Mouse (Mus musculus) liver, embryonic 11.5 days (tissue): ENCODE results near the gene Mlip. TPM values are rescaled to one million over a fixed set of nuclear protein-coding genes. Genes with fewer than 3 reads are reported as not detected.

Source experiments
- ATAC-seq: fragments of 200-750 bp; cut with Nextera tagmentation; replicated peaks from 2 replicates; pipeline ENCODE4 v1.8.0; 2017; ENCODE audit warnings: moderate number of reproducible peaks, mild to moderate bottlenecking, moderate TSS enrichment, moderate library complexity; ENCODE audit not compliant: low FRiP score
- DNase-seq: peaks from one replicate; pipeline ENCODE4 v3.0.0-alpha.2; 2017; ENCODE audit warnings: low spot score
- H3K27ac ChIP-seq: fragments of 300-500 bp; sonication (generic); 2 replicates; pipeline ENCODE4 v1.5.1; 2014; ENCODE audit warnings: mild to moderate bottlenecking, low read depth, low read length, control low read depth
- H3K27me3 ChIP-seq: fragments of 300-500 bp; sonication (generic); replicated peaks from 2 replicates; pipeline ENCODE4 v1.6.1; 2014; ENCODE audit warnings: low read length, mixed read lengths; ENCODE audit not compliant: control insufficient read depth, insufficient read depth
- H3K36me3 ChIP-seq: fragments of 300-500 bp; sonication (generic); 2 replicates; pipeline ENCODE4 v1.6.1; 2014; ENCODE audit warnings: mild to moderate bottlenecking, low read length, moderate library complexity, mixed read lengths; ENCODE audit not compliant: control insufficient read depth, insufficient read depth
- H3K4me1 ChIP-seq: fragments of 300-500 bp; sonication (generic); replicated peaks from 2 replicates; pipeline ENCODE4 v1.6.1; 2014; ENCODE audit warnings: low read length, mixed read lengths; ENCODE audit not compliant: control insufficient read depth, insufficient read depth
- H3K4me2 ChIP-seq: fragments of 300-500 bp; sonication (generic); 2 replicates; pipeline ENCODE4 v1.6.1; 2014; ENCODE audit warnings: mild to moderate bottlenecking, control low read depth, moderate library complexity
- H3K4me3 ChIP-seq: fragments of 300-500 bp; sonication (generic); 2 replicates; pipeline ENCODE4 v1.5.1; 2014; ENCODE audit warnings: low read depth, low read length, control low read depth
- H3K9ac ChIP-seq: fragments of 300-500 bp; sonication (generic); 2 replicates; pipeline ENCODE4 v1.6.1; 2014; ENCODE audit warnings: low read depth, low read length, control low read depth
- H3K9me3 ChIP-seq: fragments of 300-500 bp; sonication (generic); 2 replicates; pipeline ENCODE4 v1.6.1; 2016; ENCODE audit warnings: low read length, inconsistent platforms, mixed read lengths; ENCODE audit not compliant: control insufficient read depth
- whole genome bisulfite sequencing: fragments of 180-500 bp; shearing (Covaris S2); extraction: QIAGEN DNeasy Blood & Tissue Kit; methylation state at CpG from one replicate; pipeline ENCODE4 v1.1.7; 2014; 5-methylcytosine and 5-hydroxymethylcytosine counted together
- polyA plus RNA-seq: library from polyadenylated mRNA; unstranded; fragments of >200 nt; fragmentation: Nextera tagmentation; extraction: Ambion mirVana; gene quantifications from 2 replicates; pipeline ENCODE4 v1.2.1, GENCODE M21; 2014

Gene Mlip
- polyA plus RNA-seq, 1 experiment from 2014 or later = 0.63 TPM

- Histone ChIP-seq H3K4me1 (no peaks in the 10 kb centered on the region; the same call in 1 of the 2 replicates), H3K4me3 (no peak overlapping the region), H3K9ac (no peak overlapping the region), H3K9me3 (no peaks in the 10 kb centered on the region), H3K4me2 (no peak overlapping the region), H3K27ac (no peak overlapping the region), H3K36me3 (no peaks in the 10 kb centered on the region), H3K27me3 (no peaks in the 10 kb centered on the region)
- ATAC-seq (no peak), DNase-seq (no peak)
- 80% methylated on average over 9 of the region's 9 CpGs for WGBS
These were observed 31.9 kb upstream of the Mlip start for GRCm38 (mm10) chr9:77384651-77385050.

GRCm38 (mm10) chr9:77383951-77384350 is 31.2 kb upstream of the Mlip start:
- Histone ChIP-seq H3K4me2 (no peak overlapping the region), H3K9me3 (no peaks in the 10 kb centered on the region), H3K9ac (no peak overlapping the region), H3K4me3 (no peak overlapping the region), H3K27ac (no peak overlapping the region), H3K36me3 (no peaks in the 10 kb centered on the region), H3K4me1 (no peaks in the 10 kb centered on the region; the same call in 1 of the 2 replicates), H3K27me3 (no peaks in the 10 kb centered on the region)
- DNase-seq (no peak), ATAC-seq (no peak)
- 67% methylated on average over 4 of the region's 4 CpGs for WGBS

GRCm38 (mm10) chr9:77382514-77382913 is 29.7 kb upstream of the Mlip start:
- no peak overlapping the region for H3K4me3 ChIP-seq
- H3K9ac ChIP-seq = no peak overlapping the region
- no peaks in the 10 kb centered on the region; the same call in 1 of the 2 replicates for H3K4me1 ChIP-seq
- H3K4me2 ChIP-seq = no peak overlapping the region
- no peaks in the 10 kb centered on the region for H3K9me3 ChIP-seq
- DNase-seq (no peak), ATAC-seq (no peak)
- WGBS = 31% methylated on average over 3 of the region's 3 CpGs
- no peak overlapping the region for H3K27ac ChIP-seq
- H3K36me3 ChIP-seq = no peaks in the 10 kb centered on the region
- H3K27me3 ChIP-seq = no peaks in the 10 kb centered on the region

- 13% methylated on average over 5 of the region's 5 CpGs for WGBS
- Histone ChIP-seq H3K4me2 (no peak overlapping the region), H3K36me3 (no peaks in the 10 kb centered on the region), H3K9me3 (no peaks in the 10 kb centered on the region), H3K27me3 (no peaks in the 10 kb centered on the region), H3K9ac (no peak overlapping the region), H3K4me1 (no peaks in the 10 kb centered on the region; the same call in 1 of the 2 replicates), H3K27ac (no peak overlapping the region), H3K4me3 (no peak overlapping the region)
- no peak for ATAC-seq
- DNase-seq = peak; percentile 44
These were observed 28.8 kb upstream of the Mlip start for GRCm38 (mm10) chr9:77381565-77381964.

- Histone ChIP-seq H3K9me3 (no peaks in the 10 kb centered on the region), H3K27ac (no peak overlapping the region), H3K4me1 (no peaks in the 10 kb centered on the region; the same call in 1 of the 2 replicates), H3K9ac (no peak overlapping the region), H3K27me3 (no peaks in the 10 kb centered on the region), H3K4me2 (no peak overlapping the region), H3K4me3 (no peak overlapping the region), H3K36me3 (no peaks in the 10 kb centered on the region)
- ATAC-seq (no peak), DNase-seq (peak; percentile 60)
- WGBS = 43% methylated on average over 5 of the region's 5 CpGs
These were observed 26.9 kb upstream of the Mlip start for GRCm38 (mm10) chr9:77379625-77380024.

- no peak overlapping the region for H3K9ac ChIP-seq
- ATAC-seq (no peak), DNase-seq (no peak)
- no peak overlapping the region for H3K4me2 ChIP-seq
- no peak overlapping the region for H3K4me3 ChIP-seq
- WGBS = 73% methylated on average over 10 of the region's 10 CpGs
- H3K27ac ChIP-seq = no peak overlapping the region
- H3K4me1 ChIP-seq = no peaks in the 10 kb centered on the region; the same call in 1 of the 2 replicates
- H3K36me3 ChIP-seq = no peaks in the 10 kb centered on the region
- H3K27me3 ChIP-seq = no peaks in the 10 kb centered on the region
- no peaks in the 10 kb centered on the region for H3K9me3 ChIP-seq
These were observed 24.9 kb upstream of the Mlip start for GRCm38 (mm10) chr9:77377696-77378095.

- DNase-seq = no peak
These were observed 24.3 kb upstream of the Mlip start for GRCm38 (mm10) chr9:77377082-77377481.

GRCm38 (mm10) chr9:77376561-77376960 is 23.8 kb upstream of the Mlip start:
- no peak overlapping the region for H3K9ac ChIP-seq
- H3K9me3 ChIP-seq = no peaks in the 10 kb centered on the region
- 76% methylated on average over 7 of the region's 7 CpGs for WGBS
- H3K27me3 ChIP-seq = no peaks in the 10 kb centered on the region
- no peak overlapping the region for H3K4me2 ChIP-seq
- DNase-seq (no peak), ATAC-seq (no peak)
- H3K36me3 ChIP-seq = no peaks in the 10 kb centered on the region
- no peaks in the 10 kb centered on the region for H3K4me1 ChIP-seq
- H3K27ac ChIP-seq = no peak overlapping the region
- H3K4me3 ChIP-seq = no peak overlapping the region

More at GRCm38 (mm10) chr9:77377082-77377481, 24.3 kb upstream of the Mlip start:
- no peaks in the 10 kb centered on the region for H3K4me1 ChIP-seq
- H3K27me3 ChIP-seq = no peaks in the 10 kb centered on the region
- no peaks in the 10 kb centered on the region for H3K9me3 ChIP-seq
- H3K4me2 ChIP-seq = no peak overlapping the region
- no peak overlapping the region for H3K9ac ChIP-seq
- ATAC-seq = no peak
- H3K36me3 ChIP-seq = no peaks in the 10 kb centered on the region
- no peak overlapping the region for H3K4me3 ChIP-seq
- WGBS = 55% methylated on average over 10 of the region's 10 CpGs
- no peak overlapping the region for H3K27ac ChIP-seq

GRCm38 (mm10) chr9:77370706-77371105 is 17.9 kb upstream of the Mlip start:
- no peaks in the 10 kb centered on the region for H3K9me3 ChIP-seq
- no peak overlapping the region for H3K27ac ChIP-seq
- no peak overlapping the region for H3K4me2 ChIP-seq
- H3K4me1 ChIP-seq = no peaks in the 10 kb centered on the region
- no peaks in the 10 kb centered on the region for H3K27me3 ChIP-seq
- no peak overlapping the region for H3K9ac ChIP-seq
- ATAC-seq (no peak), DNase-seq (no peak)
- no peaks in the 10 kb centered on the region for H3K36me3 ChIP-seq
- WGBS = 68% methylated on average over 3 of the region's 3 CpGs
- no peak overlapping the region for H3K4me3 ChIP-seq
